Mouse (Mus musculus): ENCODE measurements around the gene Tmem109. TPM values are rescaled to one million over a fixed set of nuclear protein-coding genes. Genes with fewer than 3 reads are reported as not detected.

Tmem109 gene
- 50.1 and 53.0 TPM in 2 replicates for polyA plus RNA-seq (2016; fragmentation: Nextera tagmentation; extraction: Ambion mirVana)

DNA sequence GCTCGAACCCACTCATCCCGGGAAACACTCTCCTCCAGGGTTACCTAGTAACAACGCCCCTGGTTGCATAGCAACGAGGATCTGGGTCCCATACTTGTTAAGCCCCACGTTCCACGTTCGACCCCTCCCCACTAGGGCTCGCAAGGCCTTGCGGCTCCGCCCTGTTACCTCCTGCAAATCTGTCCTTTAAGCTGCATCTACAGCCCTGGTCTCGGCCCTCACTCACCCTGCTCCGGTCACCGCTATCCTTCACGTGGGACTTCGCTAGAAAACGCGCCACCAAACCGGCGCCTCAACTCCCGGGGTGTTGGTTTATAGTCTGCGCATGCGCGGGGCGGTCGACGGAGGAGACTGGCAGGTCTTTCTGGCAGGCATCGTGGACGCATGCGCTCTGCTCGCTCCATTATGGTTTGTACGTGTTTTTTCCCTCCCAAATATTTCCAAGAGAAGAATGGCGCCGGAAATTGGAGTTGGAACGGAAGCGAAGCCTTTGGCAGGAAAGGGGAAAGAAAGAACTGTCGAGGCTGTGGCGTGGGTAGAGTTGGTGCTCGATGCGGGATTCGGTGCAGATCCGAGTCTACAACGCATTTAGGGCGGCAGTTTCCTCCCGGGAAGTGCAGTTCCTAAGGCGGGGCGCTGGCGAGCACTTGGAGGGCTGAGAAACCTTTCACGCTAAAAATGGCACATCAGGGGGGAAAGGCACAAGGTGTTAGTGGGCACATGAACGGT is at the start of gene Tmem109:
Tmem109 (minus strand) TSS at position 576 of the 729 bp plus-strand sequence.
- Histone ChIP-seq H3K4me1 (peaks cover 30% of the 10 kb centered on the region), H3K27ac (replicated peaks) (peak within 1 kb of the TSS; percentile 98), H3K27me3 (ENCODE audit: low read depth, poor library complexity, severe bottlenecking) (no peaks in the 10 kb centered on the region), H3K4me3 (peak within 1 kb of the TSS; percentile 61), H3K9me3 (replicated peaks) (peaks cover 15% of the 10 kb centered on the region), H3K36me3 (peaks cover 11% of the 10 kb centered on the region; the same call in 1 of the 2 replicates)
- peak; percentile 97 for DNase-seq (ENCODE audit: low spot score)
- under 1% methylated on average over 49 of the region's 49 CpGs for WGBS

DNA sequence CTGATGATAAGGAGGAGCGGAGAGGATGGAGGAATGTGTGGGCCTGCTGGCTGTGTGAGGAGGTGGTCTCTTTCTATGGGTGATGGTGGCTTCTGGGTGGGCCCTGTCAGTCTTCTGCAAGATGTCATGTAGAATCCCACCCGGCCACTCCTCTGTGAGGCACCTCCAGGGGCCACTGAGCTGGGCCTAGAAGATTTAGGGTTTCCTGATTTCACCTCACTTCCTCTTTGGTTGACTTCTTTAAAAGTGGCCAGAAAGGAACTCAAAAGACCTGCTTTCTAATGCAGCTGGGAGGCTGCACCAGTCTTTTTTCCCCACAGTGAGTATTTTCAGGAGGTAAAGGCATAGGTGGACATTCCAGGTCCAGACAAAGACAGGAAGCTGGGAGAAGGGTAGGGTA is 48.8 kb upstream of the Tmem109 start:
- WGBS = 85% methylated on average over 2 of the region's 2 CpGs
- Histone ChIP-seq H3K27me3 (ENCODE audit: low read depth, poor library complexity, severe bottlenecking) (no peaks in the 10 kb centered on the region), H3K27ac (replicated peaks) (no peak overlapping the region), H3K4me3 (no peak overlapping the region), H3K9me3 (replicated peaks) (no peaks in the 10 kb centered on the region), H3K36me3 (no peaks in the 10 kb centered on the region), H3K4me1 (peaks cover 29% of the 10 kb centered on the region)
- DNase-seq (ENCODE audit: low spot score) = no peak

DNA sequence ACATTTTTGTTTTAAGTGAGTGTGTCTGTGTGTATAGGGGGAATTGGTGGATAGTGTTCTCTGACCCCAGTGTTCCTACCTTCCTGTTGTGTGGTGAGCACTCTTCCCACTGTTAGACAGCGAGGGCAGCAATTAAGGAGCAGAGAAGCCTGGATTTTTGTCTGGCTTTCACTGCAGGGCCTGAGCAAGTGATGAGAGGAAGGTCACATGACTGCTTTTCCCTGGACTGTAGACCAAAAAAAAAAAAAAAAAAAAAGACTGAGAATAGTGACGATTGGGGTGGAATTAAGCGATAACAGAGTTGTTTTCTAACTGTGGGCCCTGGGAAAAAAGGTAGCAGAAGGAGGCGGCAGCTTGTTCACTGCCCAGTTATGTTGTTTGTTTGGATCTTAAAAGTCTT is 44.9 kb upstream of the Tmem109 start:
- Histone ChIP-seq H3K9me3 (replicated peaks) (no peaks in the 10 kb centered on the region), H3K4me3 (no peak overlapping the region), H3K36me3 (no peaks in the 10 kb centered on the region), H3K27ac (replicated peaks) (peak overlapping the region; percentile 79), H3K27me3 (ENCODE audit: low read depth, poor library complexity, severe bottlenecking) (no peaks in the 10 kb centered on the region), H3K4me1 (peaks cover 16% of the 10 kb centered on the region)
- WGBS = 47% methylated on average over 4 of the region's 4 CpGs
- DNase-seq (ENCODE audit: low spot score) = no peak

DNA sequence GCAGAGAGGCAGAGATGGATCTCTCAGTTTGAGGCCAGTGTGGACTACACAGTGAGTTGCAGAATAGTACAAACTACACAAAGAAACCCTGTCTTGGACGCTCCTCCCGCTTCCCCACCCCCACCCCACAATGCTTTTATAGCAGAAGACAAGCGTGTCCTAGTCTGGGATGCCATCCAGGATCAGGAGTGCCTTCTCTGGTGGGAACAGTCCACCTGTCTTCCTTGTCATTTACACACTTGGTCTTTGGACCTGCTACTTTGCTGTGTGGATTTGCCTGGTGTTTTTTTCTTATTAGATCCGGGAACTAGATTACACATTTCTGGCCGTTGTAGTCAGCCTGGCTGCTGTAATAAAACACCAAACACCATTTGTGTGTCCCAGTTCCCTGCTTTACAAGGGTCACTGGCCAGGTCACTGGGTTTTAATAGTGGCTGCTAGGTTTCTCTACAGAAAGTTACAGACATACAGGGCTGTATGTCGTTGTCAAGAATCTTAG is 44.4 kb upstream of the Tmem109 start:
- Histone ChIP-seq H3K4me1 (peaks cover 16% of the 10 kb centered on the region), H3K27me3 (ENCODE audit: low read depth, poor library complexity, severe bottlenecking) (no peaks in the 10 kb centered on the region), H3K4me3 (no peak overlapping the region; the same call in 1 of the 2 replicates), H3K9me3 (replicated peaks) (no peaks in the 10 kb centered on the region), H3K27ac (replicated peaks) (peak overlapping the region; percentile 79), H3K36me3 (no peaks in the 10 kb centered on the region)
- WGBS = 27% methylated on average over 6 of the region's 6 CpGs
- no peak for DNase-seq (ENCODE audit: low spot score)

DNA sequence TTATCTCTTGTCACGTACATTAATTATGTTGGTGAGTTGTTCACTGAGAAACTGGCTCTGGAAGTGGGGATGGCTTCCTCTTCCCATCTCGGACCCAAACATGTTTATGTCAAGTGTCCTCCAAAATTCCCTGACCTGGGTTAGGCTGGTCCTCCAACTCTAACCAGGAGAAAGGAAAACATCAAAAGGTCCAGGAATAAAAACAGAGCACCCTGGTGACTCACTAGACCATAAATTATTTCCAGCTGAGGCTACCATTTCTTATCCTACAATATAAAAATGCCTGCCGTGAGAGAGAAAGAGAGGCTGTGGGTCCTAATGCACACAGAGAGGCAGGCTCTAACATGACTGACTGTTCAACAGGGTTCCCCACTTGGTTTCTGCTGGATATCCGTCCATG is 42.4 kb upstream of the Tmem109 start:
- no peak overlapping the region for H3K27ac ChIP-seq (replicated peaks)
- WGBS = 65% methylated on average over 4 of the region's 4 CpGs
- DNase-seq (ENCODE audit: low spot score) = no peak

DNA sequence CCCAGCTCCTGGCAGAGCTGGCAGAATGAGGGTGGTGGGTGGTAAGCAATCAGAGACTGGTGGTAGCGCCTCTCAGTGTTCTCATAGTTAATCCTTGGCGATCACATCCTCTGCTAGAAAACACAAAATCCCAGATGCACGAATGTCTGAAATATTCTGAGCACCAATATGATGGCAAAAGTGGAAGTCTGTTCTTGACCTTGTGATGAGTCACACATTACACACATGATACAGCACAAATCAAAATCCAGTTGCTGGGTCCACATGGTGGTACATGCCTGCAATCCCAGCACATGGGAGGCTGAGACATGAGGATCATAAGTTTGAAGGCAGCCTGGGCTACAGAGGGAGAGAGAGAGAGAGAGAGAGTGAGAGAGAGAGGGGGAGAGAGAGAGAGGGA is 39.3 kb upstream of the Tmem109 start:
- Histone ChIP-seq H3K4me1 (peaks cover 5% of the 10 kb centered on the region), H3K4me3 (no peak overlapping the region), H3K9me3 (replicated peaks) (no peaks in the 10 kb centered on the region), H3K36me3 (no peaks in the 10 kb centered on the region), H3K27ac (replicated peaks) (no peak overlapping the region), H3K27me3 (ENCODE audit: low read depth, poor library complexity, severe bottlenecking) (no peaks in the 10 kb centered on the region)
- WGBS = 79% methylated on average over 3 of the region's 3 CpGs
- no peak for DNase-seq (ENCODE audit: low spot score)

More for the DNA sequence above, 42.4 kb upstream of the Tmem109 start:
- Histone ChIP-seq H3K9me3 (replicated peaks) (no peaks in the 10 kb centered on the region), H3K4me3 (no peak overlapping the region), H3K36me3 (no peaks in the 10 kb centered on the region), H3K27me3 (ENCODE audit: low read depth, poor library complexity, severe bottlenecking) (no peaks in the 10 kb centered on the region), H3K4me1 (peaks cover 16% of the 10 kb centered on the region)

DNA sequence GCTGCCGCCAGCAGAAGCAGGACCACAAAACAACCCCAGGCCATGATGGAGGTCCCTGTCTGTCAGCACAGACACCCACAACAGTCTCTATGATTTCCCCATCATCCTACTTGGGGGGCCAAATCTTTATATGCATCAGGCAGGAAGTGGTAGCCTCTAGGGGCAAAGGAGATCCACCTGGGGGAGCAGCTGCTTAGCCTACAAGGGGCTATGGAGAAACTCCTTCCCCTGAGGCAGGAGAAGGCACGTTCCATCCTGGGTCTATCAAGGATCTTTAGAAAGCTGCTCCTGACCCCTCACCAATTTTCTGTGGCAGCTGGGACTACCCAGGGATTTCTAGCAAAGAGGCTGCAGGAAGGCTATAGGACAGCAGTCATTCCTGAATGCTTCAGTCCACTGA is 38.7 kb upstream of the Tmem109 start, which contains the start of gene Zp1:
Zp1 (minus strand) TSS at position 101 of the 400 bp plus-strand sequence.
- Histone ChIP-seq H3K4me3 (no peak within 1 kb of the TSS), H3K27ac (replicated peaks) (no peak within 1 kb of the TSS; the same call in 1 of the 2 replicates), H3K27me3 (ENCODE audit: low read depth, poor library complexity, severe bottlenecking) (no peaks in the 10 kb centered on the region), H3K36me3 (no peaks in the 10 kb centered on the region), H3K4me1 (no peaks in the 10 kb centered on the region), H3K9me3 (replicated peaks) (no peaks in the 10 kb centered on the region)
- DNase-seq (ENCODE audit: low spot score) = no peak
- 78% methylated on average over 2 of the region's 2 CpGs for WGBS

DNA sequence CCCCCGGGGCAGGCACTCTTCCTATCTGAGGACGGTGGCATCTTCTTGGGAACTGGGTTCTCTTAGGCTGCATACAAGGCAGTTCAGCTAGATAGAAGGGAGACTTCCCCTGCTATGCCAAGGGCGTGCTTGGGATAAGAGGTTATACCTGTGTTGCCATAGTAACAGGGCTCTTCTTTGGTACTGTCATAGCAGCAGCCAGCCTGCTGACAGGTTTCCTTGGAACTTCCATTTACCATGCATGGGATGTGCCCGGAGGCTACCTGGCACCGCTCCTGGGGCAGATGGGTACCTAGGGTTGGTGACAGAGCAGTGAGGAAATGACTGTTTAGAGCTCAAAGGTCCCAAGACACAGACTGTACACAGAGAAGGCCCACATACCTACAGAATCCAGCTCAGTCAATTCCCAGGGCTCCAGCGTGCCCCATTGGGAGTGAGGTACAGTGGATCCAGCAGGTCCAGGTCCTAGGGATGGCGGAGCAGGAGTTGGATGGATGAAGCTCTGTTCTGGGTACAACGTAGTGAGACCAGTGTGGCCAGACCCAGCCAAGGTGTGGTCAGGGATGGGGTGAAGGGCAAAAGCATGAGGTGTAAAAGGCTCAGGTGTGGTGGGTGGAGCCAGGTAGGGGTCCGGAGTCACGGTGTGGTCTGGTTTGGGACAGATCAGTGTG is 36.7 kb upstream of the Tmem109 start:
- no peak for DNase-seq (ENCODE audit: low spot score)
- Histone ChIP-seq H3K9me3 (replicated peaks) (no peaks in the 10 kb centered on the region), H3K27ac (replicated peaks) (no peak overlapping the region), H3K4me3 (no peak overlapping the region), H3K4me1 (no peaks in the 10 kb centered on the region), H3K36me3 (no peaks in the 10 kb centered on the region), H3K27me3 (ENCODE audit: low read depth, poor library complexity, severe bottlenecking) (no peaks in the 10 kb centered on the region)
- WGBS = 93% methylated on average over 10 of the region's 10 CpGs

DNA sequence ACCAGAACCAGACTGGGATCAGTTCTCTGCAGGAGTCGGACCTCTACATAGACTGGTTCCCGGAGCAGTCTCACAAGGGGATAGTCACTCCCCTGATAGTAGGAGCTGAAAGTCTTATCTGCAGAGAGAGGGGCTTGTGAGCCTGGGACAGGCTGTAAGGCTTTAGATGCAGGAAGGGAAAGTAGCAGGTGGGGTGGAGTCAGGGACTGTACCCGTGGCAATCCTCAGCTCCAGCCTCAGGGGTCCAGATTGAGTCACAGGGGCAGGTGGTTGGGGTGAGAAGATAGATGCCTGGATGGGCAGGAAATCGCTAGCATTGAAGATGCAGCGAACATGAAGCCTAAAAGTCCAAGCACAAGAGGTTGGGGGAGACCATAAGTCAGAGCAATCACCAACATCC is 34.7 kb upstream of the Tmem109 start:
- WGBS = 74% methylated on average over 5 of the region's 5 CpGs
- Histone ChIP-seq H3K27me3 (ENCODE audit: low read depth, poor library complexity, severe bottlenecking) (no peaks in the 10 kb centered on the region), H3K4me1 (no peaks in the 10 kb centered on the region), H3K4me3 (no peak overlapping the region), H3K27ac (replicated peaks) (no peak overlapping the region), H3K9me3 (replicated peaks) (no peaks in the 10 kb centered on the region), H3K36me3 (no peaks in the 10 kb centered on the region)
- no peak for DNase-seq (ENCODE audit: low spot score)

DNA sequence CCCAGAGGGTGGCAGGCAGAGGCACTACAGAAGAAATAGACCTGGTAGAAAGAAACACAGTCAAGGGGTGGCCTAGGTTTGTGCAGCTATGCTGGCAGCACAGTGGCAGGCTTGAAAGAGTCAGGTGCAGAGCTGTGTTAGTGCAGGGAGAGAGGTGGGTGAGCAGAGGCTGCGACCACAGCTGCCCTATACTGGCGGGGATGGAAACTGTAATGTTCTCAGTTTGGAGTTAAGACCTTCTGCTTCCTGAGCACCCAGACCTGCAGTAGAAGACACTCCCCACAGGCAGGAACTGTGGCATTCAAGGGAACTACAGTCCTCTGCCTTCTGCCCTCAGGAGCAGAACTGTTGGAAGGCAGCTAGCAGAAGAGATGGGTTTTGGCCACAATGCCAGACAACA is 33.1 kb upstream of the Tmem109 start:
- Histone ChIP-seq H3K27ac (replicated peaks) (no peak overlapping the region), H3K4me3 (no peak overlapping the region), H3K36me3 (no peaks in the 10 kb centered on the region), H3K27me3 (ENCODE audit: low read depth, poor library complexity, severe bottlenecking) (no peaks in the 10 kb centered on the region), H3K4me1 (no peaks in the 10 kb centered on the region), H3K9me3 (replicated peaks) (no peaks in the 10 kb centered on the region)
- DNase-seq (ENCODE audit: low spot score) = no peak
- WGBS = 81% methylated on average over 2 of the region's 2 CpGs

DNA sequence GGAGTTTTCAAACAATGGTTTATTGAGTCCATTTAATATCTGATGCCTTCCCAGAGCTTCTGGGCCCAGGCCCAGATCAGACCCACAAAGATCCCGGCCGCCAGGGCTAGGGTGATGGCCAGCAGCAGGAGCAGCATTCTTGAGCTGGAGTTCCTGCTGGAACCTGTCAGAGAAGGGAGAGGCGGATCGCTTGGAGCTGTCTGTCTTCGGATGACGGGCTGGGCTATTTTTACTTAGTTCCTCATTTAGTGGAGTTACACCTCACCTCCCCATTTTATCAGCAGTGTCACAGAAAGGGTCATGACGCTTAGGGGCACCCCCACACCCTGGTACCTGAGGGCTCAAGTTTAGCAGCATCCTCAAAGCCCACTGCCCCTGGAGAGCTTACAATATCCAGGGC is 32.5 kb upstream of the Tmem109 start:
- Histone ChIP-seq H3K4me1 (no peaks in the 10 kb centered on the region), H3K36me3 (no peaks in the 10 kb centered on the region; the same call in 1 of the 2 replicates), H3K4me3 (no peak overlapping the region), H3K27ac (replicated peaks) (no peak overlapping the region), H3K9me3 (replicated peaks) (no peaks in the 10 kb centered on the region), H3K27me3 (ENCODE audit: low read depth, poor library complexity, severe bottlenecking) (no peaks in the 10 kb centered on the region)
- no peak for DNase-seq (ENCODE audit: low spot score)
- WGBS = 83% methylated on average over 7 of the region's 7 CpGs

DNA sequence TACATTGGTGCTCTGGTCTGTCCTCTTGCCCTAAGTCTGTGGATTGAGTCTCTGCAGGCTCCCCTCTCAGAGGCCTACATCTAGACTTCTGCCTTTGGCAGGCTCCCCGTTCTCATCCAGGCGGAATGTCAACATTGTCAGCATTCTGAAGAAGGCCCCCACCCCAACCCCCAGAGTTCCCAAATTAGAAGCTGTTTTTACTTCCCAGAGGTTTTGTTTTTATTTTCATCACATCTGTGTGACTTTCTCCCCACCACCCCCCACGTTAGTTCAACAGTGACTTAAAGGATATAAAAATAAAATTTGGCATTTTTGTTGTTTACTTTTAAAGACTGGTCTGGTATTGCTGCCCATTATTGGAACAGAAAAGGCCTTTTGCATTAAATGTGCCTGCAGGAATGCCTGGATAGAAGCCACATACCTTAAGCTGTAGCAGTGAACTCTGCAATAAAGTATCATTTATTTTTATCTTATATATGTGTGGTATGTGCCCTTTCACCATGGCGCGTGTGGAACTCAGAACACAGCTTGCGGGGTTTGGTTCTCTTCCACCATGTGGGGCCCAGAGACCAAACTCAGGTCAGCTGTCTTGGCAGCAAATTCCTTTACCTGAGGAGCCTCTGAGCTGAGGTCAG is 27.4 kb upstream of the Tmem109 start:
- Histone ChIP-seq H3K4me3 (no peak overlapping the region), H3K4me1 (no peaks in the 10 kb centered on the region), H3K27ac (replicated peaks) (no peak overlapping the region), H3K9me3 (replicated peaks) (no peaks in the 10 kb centered on the region), H3K27me3 (ENCODE audit: low read depth, poor library complexity, severe bottlenecking) (no peaks in the 10 kb centered on the region), H3K36me3 (peaks cover 49% of the 10 kb centered on the region)
- 82% methylated on average over 6 of the region's 6 CpGs for WGBS
- no peak for DNase-seq (ENCODE audit: low spot score)

DNA sequence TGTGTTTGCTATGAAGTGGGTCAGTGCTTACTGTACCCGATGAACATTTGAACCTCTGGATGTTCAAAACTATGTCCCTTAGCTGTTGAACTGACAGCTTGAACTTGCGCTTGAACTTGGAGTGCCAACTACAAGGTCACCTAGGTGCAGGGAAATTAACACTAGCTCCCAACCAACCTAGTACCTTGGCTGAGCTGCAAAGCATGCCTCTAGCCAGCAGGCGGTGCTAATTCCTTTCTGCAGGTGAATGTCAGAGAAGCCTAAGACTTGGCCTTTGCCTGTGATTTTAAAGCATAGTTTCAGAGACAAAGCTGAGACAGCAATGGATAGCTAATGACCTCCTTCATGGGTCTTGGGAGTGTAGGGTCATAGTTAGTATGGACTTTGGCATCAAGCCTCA is 26.1 kb upstream of the Tmem109 start:
- no peak overlapping the region for H3K4me3 ChIP-seq
- peaks cover 62% of the 10 kb centered on the region for H3K36me3 ChIP-seq
- DNase-seq (ENCODE audit: low spot score) = peak; percentile 49
- no peaks in the 10 kb centered on the region for H3K9me3 ChIP-seq (replicated peaks)
- H3K27ac ChIP-seq (replicated peaks) = no peak overlapping the region
- no peaks in the 10 kb centered on the region for H3K27me3 ChIP-seq (ENCODE audit: low read depth, poor library complexity, severe bottlenecking)
- 59% methylated on average over 3 of the region's 3 CpGs for WGBS
- H3K4me1 ChIP-seq = no peaks in the 10 kb centered on the region
